Mouse (Mus musculus): ENCODE results near the gene Xrcc1. TPM values are rescaled to one million over a fixed set of nuclear protein-coding genes. Genes with fewer than 3 reads are reported as not detected.

The Xrcc1 gene
- polyA plus RNA-seq, 1 experiment from 2014 or later: 100.0 TPM

DNA sequence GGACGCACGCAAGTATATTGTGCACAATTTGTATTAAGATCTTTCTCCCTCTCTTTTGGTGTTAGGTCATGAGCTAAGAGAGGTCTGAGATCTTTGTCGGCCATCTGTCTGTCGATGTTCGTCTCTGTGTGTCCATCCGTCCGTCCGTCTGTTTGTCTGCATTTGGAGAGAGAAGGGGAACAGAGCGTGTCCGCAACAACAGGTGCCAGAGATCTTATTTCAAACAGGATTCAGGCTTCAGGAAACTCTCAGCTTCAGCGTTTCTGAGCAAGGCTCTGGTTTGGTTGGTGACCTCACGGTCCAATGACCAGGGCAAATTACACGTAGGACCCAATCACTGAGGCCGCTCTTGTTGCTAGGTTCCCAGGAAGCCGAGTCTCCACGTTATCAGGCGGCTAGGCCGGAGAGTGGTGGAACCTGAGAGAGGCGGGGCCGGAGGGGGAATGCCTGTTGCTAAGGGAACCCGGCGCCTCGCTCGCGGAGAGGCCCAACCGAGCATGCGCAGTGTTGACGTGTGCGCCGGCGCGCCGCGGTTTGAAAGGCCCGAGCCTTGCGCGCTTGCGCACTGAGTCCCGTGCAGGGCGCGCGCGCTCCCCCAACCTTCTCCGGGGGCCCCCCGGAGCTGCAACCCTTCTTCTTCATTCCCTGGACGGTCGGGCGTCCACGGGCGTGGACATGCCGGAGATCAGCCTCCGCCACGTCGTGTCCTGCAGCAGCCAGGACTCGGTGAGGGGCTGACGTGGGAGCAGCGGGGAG is 723 bp downstream of the Xrcc1 start:
- peak; percentile 99 for ATAC-seq (ENCODE audit: insufficient read depth, low FRiP score, low read depth)
- Histone ChIP-seq H3K36me3 (peaks cover 8% of the 10 kb centered on the region; the same call in 1 of the 2 replicates), H3K4me1 (peaks cover 10% of the 10 kb centered on the region), H3K4me2 (peak overlapping the region; percentile 72), H3K27me3 (replicated peaks) (no peaks in the 10 kb centered on the region), H3K9ac (peak overlapping the region; percentile 83), H3K9me3 (no peaks in the 10 kb centered on the region), H3K4me3 (replicated peaks) (peak overlapping the region; percentile 90), H3K27ac (peak overlapping the region; percentile 83)
- WGBS: under 1% methylated on average over 57 of the region's 57 CpGs

DNA sequence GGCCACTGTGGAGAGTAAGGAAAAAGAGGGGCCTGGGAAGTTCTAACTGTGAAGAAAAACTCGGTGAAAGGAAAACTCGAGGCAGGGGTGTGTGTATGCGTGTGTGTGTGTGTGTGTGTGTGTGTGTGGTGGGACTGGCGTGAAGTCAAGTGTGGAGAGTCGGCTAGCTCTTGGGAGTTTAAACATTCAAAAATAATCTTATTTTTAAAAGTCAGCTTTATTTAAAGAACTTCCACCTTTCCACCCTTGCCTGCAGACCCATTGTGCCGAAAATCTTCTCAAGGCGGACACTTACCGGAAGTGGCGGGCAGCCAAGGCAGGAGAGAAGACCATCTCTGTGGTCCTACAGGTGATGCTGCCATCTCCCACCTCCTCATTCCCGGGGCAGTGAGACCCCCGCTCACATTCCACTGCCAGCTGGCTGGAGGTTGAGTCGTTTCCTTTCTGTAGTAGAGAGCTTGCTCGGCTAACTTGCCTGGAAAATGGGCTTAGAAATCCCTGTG is 1.5 kb downstream of the Xrcc1 start:
- Histone ChIP-seq H3K4me3 (replicated peaks) (peak overlapping the region; percentile 90), H3K27ac (peak overlapping the region; percentile 72), H3K36me3 (peaks cover 8% of the 10 kb centered on the region; the same call in 1 of the 2 replicates), H3K27me3 (replicated peaks) (no peaks in the 10 kb centered on the region), H3K4me1 (peaks cover 10% of the 10 kb centered on the region), H3K4me2 (peak overlapping the region; percentile 72), H3K9me3 (no peaks in the 10 kb centered on the region), H3K9ac (peak overlapping the region; percentile 83)
- 19% methylated on average over 13 of the region's 13 CpGs for WGBS
- no peak for ATAC-seq (ENCODE audit: insufficient read depth, low FRiP score, low read depth)

DNA sequence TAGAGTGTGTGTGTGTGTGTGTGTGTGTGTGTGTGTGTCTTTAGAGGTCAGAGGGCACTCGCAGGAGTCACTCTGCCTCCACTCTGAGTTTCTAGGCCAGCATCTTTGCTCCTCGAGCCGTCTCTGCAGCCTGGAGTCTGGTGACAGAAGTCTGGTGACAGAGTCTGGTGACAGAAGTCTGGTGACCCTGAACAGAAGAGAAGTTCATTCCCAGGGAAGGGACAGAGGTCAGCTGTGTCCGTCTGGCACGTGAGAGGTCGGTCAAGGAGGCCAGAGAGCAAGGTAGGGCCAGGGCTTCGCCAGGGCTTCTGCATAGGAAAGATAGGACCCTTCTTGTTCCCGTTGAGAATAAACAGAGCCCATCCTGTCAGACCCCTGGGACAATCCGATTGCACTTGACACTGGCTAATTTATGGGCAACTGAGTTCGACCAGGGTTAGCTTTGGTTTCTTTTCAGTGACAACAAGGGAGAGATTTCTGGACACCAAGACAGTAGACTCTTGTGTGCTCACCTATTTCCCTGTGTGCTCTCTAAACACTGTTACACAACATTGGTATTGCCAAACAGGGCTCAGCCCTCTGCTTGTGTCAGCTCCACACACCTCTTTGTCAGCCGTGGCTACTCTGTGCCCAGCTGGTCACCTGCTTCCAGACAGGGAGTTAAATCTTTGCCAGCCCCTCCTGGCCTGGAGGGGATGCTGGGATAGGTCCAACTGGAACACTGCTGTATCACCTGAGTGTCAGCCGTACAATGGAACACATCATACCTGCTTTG is 6.1 kb downstream of the Xrcc1 start:
- Histone ChIP-seq H3K27me3 (replicated peaks) (no peaks in the 10 kb centered on the region), H3K9ac (no peak overlapping the region), H3K4me2 (no peak overlapping the region), H3K4me1 (peaks cover 6% of the 10 kb centered on the region), H3K4me3 (replicated peaks) (no peak overlapping the region), H3K9me3 (no peaks in the 10 kb centered on the region), H3K27ac (no peak overlapping the region), H3K36me3 (peaks cover 27% of the 10 kb centered on the region)
- no peak for ATAC-seq (ENCODE audit: insufficient read depth, low FRiP score, low read depth)
- 84% methylated on average over 12 of the region's 12 CpGs for WGBS

DNA sequence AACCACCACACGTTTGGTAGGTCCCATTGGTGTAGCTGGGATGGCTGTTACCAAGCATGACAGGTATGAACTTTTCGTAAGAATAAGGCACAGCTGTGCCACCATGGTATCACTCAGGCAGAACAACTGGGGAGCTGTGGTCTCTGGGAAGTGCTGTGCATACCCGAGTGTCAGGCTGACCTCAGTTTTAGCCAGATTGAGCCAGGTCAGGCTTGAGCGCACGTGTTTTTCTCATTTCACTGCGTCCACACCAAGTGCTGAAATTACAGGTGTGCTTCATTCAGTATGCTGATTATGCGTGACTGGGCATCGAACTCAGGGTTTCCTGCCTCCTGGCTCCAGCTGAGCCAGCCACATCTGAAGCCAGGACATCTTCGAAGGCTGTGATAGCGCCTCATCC is 9.7 kb downstream of the Xrcc1 start:
- H3K4me1 ChIP-seq: no peaks in the 10 kb centered on the region
- H3K9me3 ChIP-seq: no peaks in the 10 kb centered on the region
- H3K27ac ChIP-seq: no peak overlapping the region
- 92% methylated on average over 10 of the region's 10 CpGs for WGBS
- peaks cover 29% of the 10 kb centered on the region for H3K36me3 ChIP-seq
- ATAC-seq (ENCODE audit: insufficient read depth, low FRiP score, low read depth): no peak
- no peak overlapping the region for H3K4me2 ChIP-seq
- no peaks in the 10 kb centered on the region for H3K27me3 ChIP-seq (replicated peaks)
- H3K9ac ChIP-seq: no peak overlapping the region
- H3K4me3 ChIP-seq (replicated peaks): no peak overlapping the region

DNA sequence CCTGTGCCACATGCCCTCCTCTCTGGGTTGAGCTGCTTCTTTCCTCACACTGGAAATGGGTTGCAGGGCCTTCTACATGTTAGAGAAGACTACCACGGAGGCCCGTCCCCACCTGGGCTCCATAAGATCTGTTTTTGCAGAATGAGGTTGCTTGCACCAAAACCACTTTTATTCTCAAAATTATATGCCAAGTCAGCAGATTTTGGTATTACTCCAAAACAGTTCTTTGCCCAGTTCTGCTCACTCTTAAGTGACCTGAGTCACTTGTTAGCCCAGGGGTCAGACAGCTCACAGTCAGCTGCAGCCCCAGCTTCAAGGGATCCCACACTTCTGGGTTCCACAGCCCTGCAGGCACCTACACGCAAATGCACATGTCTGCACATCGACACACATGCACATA is 15.4 kb downstream of the Xrcc1 start:
- H3K9me3 ChIP-seq: no peaks in the 10 kb centered on the region
- H3K27me3 ChIP-seq (replicated peaks): no peaks in the 10 kb centered on the region
- no peak overlapping the region for H3K4me2 ChIP-seq
- 0 out of 2 replicates have a peak overlapping the region, but pooled peaks have one; percentile 9 for H3K27ac ChIP-seq
- 83% methylated on average over 4 of the region's 4 CpGs for WGBS
- peaks cover 23% of the 10 kb centered on the region for H3K36me3 ChIP-seq
- ATAC-seq (ENCODE audit: insufficient read depth, low FRiP score, low read depth): no peak
- H3K9ac ChIP-seq: no peak overlapping the region
- no peak overlapping the region for H3K4me3 ChIP-seq (replicated peaks)
- no peaks in the 10 kb centered on the region for H3K4me1 ChIP-seq

DNA sequence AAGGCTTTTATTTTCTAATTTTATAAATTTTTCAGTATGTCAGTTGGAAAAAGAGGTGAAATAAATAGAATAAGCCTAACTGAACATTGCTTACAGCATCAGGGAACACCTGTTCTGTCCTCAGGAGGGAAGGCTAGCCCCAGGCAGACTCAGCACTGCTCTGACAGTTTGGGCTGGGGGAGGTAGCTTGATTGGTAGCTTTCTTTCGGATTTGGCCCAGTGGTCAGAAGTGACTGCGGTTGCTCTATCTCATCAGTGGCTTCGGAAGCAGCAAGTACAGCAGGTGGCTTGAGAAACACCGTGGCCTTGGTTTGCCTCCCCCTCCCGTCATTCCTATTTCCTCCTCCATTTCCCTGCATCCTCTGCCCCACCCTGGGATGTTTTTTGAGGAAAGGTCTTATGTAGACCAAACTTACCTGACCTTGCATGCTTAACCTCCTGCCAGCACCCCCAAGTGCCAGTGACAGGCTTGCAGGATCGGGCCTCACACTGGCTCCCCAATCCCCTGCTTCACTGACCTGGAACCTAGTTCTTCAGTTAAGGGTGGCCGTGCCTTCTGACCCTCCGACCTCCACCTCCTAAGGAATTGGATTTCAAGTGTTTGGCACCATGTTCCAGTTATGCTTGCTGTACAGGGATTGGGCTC is 17.2 kb downstream of the Xrcc1 start:
- Histone ChIP-seq H3K9me3 (no peaks in the 10 kb centered on the region), H3K27me3 (replicated peaks) (no peaks in the 10 kb centered on the region), H3K4me1 (no peaks in the 10 kb centered on the region), H3K9ac (no peak overlapping the region), H3K4me3 (replicated peaks) (no peak overlapping the region), H3K4me2 (no peak overlapping the region), H3K27ac (no peak overlapping the region), H3K36me3 (peaks cover 38% of the 10 kb centered on the region)
- 90% methylated on average over 8 of the region's 8 CpGs for WGBS
- ATAC-seq (ENCODE audit: insufficient read depth, low FRiP score, low read depth): no peak

DNA sequence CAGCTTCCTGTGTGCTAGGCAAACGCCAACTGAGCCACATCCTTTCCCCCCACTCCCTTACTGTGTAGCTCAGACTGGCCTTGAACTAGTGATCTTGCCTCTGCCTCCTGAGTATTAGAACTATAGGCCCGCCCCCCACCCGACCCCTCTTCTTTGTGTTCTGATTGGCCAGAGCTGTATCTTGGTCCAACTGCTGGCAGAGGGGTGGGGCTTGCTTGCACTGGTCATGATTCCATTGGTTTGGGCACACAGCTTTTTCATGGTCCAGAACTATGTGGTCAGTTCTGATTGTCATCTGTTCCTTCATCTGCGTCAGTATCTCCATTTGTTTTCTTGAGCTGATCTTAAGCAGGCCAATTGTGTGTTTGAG is 17.7 kb downstream of the Xrcc1 start:
- H3K9me3 ChIP-seq: no peaks in the 10 kb centered on the region
- no peak overlapping the region for H3K4me3 ChIP-seq (replicated peaks)
- no peaks in the 10 kb centered on the region for H3K4me1 ChIP-seq
- no peak for ATAC-seq (ENCODE audit: insufficient read depth, low FRiP score, low read depth)
- H3K27ac ChIP-seq: no peak overlapping the region
- peaks cover 43% of the 10 kb centered on the region for H3K36me3 ChIP-seq
- H3K27me3 ChIP-seq (replicated peaks): no peaks in the 10 kb centered on the region
- H3K4me2 ChIP-seq: no peak overlapping the region
- H3K9ac ChIP-seq: no peak overlapping the region
- 88% methylated on average over 4 of the region's 4 CpGs for WGBS

DNA sequence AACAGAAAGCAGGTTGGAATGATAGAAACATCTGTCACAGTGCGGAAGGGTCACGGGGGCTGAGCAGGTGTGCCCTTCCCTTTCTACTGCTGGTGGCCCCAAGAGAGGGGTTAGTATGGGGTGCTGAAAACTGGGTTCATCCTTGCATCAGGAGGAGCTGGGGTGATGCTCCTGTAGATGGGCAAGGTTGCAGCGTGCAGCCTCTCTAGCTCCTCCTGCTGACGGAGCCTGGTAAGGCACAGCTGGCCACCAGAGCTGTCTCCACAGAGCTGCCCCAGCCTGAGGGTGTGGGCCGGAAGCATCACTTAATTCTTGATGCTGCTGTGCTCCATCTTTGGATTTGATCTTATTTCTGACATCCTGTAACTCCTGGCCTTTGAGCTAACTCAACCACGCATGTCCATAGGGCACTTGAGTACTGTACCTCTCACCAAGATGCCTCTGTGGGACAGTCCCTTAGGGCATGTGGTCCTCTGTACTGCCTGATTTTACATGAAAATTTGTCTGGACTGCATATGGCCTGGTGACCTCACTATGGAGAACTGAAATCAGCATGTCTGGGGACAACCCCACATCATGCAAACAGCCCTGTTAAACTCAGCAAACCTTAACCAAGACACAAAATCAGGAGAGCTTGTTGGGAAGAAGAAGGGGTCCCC is 18.6 kb downstream of the Xrcc1 start:
- Histone ChIP-seq H3K9me3 (no peaks in the 10 kb centered on the region), H3K4me3 (replicated peaks) (no peak overlapping the region), H3K27me3 (replicated peaks) (no peaks in the 10 kb centered on the region), H3K27ac (no peak overlapping the region), H3K36me3 (peaks cover 38% of the 10 kb centered on the region), H3K9ac (no peak overlapping the region), H3K4me1 (no peaks in the 10 kb centered on the region), H3K4me2 (no peak overlapping the region)
- no peak for ATAC-seq (ENCODE audit: insufficient read depth, low FRiP score, low read depth)
- WGBS: 59% methylated on average over 6 of the region's 6 CpGs

DNA sequence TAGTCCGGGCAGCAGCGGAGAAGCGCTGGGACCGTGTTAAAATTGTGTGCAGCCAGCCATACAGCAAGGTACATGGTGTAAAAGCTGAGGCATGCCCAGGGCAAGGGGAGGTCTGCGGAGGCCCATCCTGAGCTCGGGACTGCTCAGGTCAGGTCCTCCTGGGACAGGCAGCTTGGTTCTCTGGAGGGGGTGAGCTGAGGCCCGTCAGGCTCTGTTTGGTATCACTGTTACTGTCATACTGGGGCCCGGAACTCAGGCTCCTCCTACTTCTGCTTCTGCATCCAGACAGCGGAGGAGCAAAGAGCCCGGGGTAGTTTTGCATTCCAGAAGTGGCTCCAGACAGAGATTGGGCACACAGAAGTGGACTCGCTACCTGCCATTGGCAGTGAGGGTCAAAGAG is 19.5 kb downstream of the Xrcc1 start:
- H3K4me1 ChIP-seq: no peaks in the 10 kb centered on the region
- H3K27ac ChIP-seq: no peak overlapping the region
- peaks cover 38% of the 10 kb centered on the region for H3K36me3 ChIP-seq
- WGBS: 88% methylated on average over 11 of the region's 11 CpGs
- H3K9ac ChIP-seq: no peak overlapping the region
- ATAC-seq (ENCODE audit: insufficient read depth, low FRiP score, low read depth): no peak
- no peak overlapping the region for H3K4me2 ChIP-seq
- H3K4me3 ChIP-seq (replicated peaks): no peak overlapping the region
- no peaks in the 10 kb centered on the region for H3K9me3 ChIP-seq
- H3K27me3 ChIP-seq (replicated peaks): no peaks in the 10 kb centered on the region

DNA sequence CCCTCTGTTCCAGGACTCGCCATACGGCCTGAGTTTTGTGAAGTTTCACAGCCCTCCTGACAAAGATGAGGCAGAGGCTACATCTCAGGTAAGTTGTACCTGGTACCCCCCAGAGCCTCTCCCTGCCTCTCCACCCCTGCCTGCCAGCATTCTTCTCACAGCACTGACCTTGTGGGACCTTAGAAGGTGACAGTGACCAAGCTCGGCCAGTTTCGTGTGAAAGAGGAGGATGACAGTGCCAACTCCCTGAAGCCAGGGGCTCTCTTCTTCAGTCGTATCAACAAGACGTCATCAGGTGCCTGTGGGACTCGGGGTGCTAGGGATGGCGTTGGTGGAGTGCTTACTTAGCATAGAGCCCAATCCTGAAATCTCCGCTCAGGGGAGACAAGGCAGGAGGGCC is 20.1 kb downstream of the Xrcc1 start:
- Histone ChIP-seq H3K9me3 (no peaks in the 10 kb centered on the region), H3K4me3 (replicated peaks) (no peak overlapping the region), H3K27me3 (replicated peaks) (no peaks in the 10 kb centered on the region), H3K36me3 (peaks cover 37% of the 10 kb centered on the region), H3K4me2 (no peak overlapping the region), H3K4me1 (no peaks in the 10 kb centered on the region), H3K9ac (no peak overlapping the region), H3K27ac (no peak overlapping the region)
- WGBS: 93% methylated on average over 9 of the region's 9 CpGs
- ATAC-seq (ENCODE audit: insufficient read depth, low FRiP score, low read depth): no peak

DNA sequence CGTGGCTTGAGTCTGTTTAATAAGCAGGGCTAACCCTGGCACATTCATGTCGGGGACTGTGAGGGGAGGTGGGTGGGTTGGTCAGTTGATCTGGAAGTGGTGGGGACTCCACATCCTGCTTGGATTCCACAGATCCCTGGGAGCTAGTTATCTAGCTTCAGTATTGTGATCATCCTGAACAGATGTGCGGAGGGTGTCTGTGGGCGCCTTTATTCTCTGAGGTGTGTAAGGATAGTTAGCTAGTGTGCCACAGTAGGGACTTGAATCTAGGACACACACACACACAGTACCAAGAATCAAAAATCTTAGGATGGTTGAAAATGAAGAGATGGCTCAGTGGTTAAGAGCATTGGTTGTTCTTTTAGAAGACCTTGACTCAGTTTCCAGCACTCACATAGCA is 22.4 kb downstream of the Xrcc1 start:
- H3K4me1 ChIP-seq: no peaks in the 10 kb centered on the region
- no peak overlapping the region for H3K27ac ChIP-seq
- H3K4me2 ChIP-seq: no peak overlapping the region
- no peak overlapping the region for H3K4me3 ChIP-seq (replicated peaks)
- ATAC-seq (ENCODE audit: insufficient read depth, low FRiP score, low read depth): no peak
- no peaks in the 10 kb centered on the region for H3K9me3 ChIP-seq
- H3K9ac ChIP-seq: no peak overlapping the region
- peaks cover 32% of the 10 kb centered on the region for H3K36me3 ChIP-seq
- WGBS: 90% methylated on average over 4 of the region's 4 CpGs
- H3K27me3 ChIP-seq (replicated peaks): no peaks in the 10 kb centered on the region

All from stomach, embryonic 15.5 days (tissue).